ENCODE assay signal across 8 mouse cellular contexts in the genomic region with DNA sequence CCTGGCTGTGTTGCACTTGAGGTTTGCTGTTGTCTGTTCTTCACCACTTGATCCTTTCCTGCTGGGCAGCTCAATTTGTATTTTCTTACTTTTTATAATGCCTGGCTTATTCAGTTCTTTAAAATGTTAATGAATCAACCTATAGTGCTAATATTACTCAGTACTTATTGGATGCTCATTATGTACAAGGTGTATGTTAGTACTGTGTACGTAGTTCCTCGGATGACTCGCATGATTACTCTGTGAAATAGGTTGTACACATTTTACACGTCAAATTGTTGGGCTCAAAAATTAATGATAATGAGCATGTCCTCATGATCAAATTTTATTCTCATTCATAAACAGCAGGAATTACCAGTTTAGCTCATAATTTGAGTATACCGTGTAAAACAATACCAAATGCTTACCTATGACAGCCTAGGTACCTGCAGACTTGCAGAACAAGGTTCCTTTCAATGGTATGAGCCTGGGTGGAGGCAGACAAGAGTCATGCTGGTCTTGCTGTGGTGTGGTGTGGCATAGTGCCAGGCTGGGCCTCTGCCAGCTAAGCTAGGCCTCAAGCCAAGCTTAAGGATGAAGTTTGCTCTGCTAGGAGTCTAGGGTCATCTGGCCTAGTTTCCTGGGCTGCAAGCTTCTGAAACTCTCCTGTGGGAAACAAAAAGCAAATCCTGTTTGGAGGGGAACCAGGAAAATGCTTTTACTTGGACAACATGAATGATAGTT. TPM values are rescaled to one million over a fixed set of nuclear protein-coding genes. Genes with fewer than 3 reads are reported as not detected.
DNase-seq lines count a peak whose midpoint lies in the region; ATAC-seq lines count a peak whose summit lies in the region.
"Had no signal": no experiment of that assay in that cellular context is flagged by ENCODE, and none has a peak within 500 bp of the region (broad histone marks: within the 10 kb centered on the region; RNA-seq: fewer than 3 reads in every experiment).

No protein-coding gene starts in this region.

- no peaks in the 10 kb centered on the region for H3K4me1 ChIP-seq in midbrain, embryonic 16.5 days (ENCODE audit: control insufficient read depth, insufficient read depth, low read length)
- H3K4me1 ChIP-seq in midbrain, embryonic 11.5 days (ENCODE audit: control insufficient read depth, insufficient read depth, low read length) = no peaks in the 10 kb centered on the region

- no peak overlapping the region for H3K9ac ChIP-seq in midbrain, embryonic 16.5 days (ENCODE audit: low read depth, low read length)
- H3K9ac ChIP-seq in midbrain, embryonic 11.5 days (ENCODE audit: low read length) = no peak overlapping the region

- H3K4me3 ChIP-seq in midbrain, embryonic 16.5 days (ENCODE audit: low read depth, low read length) = no peak overlapping the region
- H3K4me3 ChIP-seq in midbrain, embryonic 11.5 days (ENCODE audit: low read depth, low read length) = no peak overlapping the region

- H3K27ac ChIP-seq in midbrain, embryonic 16.5 days (ENCODE audit: low read length) = no peak overlapping the region
- no peak overlapping the region for H3K27ac ChIP-seq in midbrain, embryonic 11.5 days (ENCODE audit: low read depth, low read length)
- H3K27ac ChIP-seq: macrophage had no signal

- H3K9me3 ChIP-seq in midbrain, embryonic 16.5 days (replicated peaks; ENCODE audit: control insufficient read depth, low read length, poor library complexity, severe bottlenecking) = no peaks in the 10 kb centered on the region
- H3K9me3 ChIP-seq in midbrain, embryonic 11.5 days (ENCODE audit: control insufficient read depth, low read length) = no peaks in the 10 kb centered on the region

- H3K4me2 ChIP-seq in midbrain, embryonic 16.5 days (ENCODE audit: low read length) = no peak overlapping the region
- no peak overlapping the region for H3K4me2 ChIP-seq in midbrain, embryonic 11.5 days

- no peak for DNase-seq in midbrain, embryonic 11.5 days (ENCODE audit: low spot score, missing footprints)
- DNase-seq in cerebellum, adult 11-12 months = peak; percentile 61
- peak; percentile 77 for DNase-seq in gastrocnemius, postnatal 25 days
- DNase-seq in kidney, postnatal 36 days = peak; percentile 96
- peak; percentile 89 to 93 for DNase-seq in lung, postnatal 4 days
- peak; percentile 70 for DNase-seq in urinary bladder, postnatal 25 days (ENCODE audit: low spot score)

- no peaks in the 10 kb centered on the region for H3K27me3 ChIP-seq in midbrain, embryonic 16.5 days (ENCODE audit: control insufficient read depth, insufficient read depth, low read depth, low read length)
- H3K27me3 ChIP-seq in midbrain, embryonic 11.5 days (ENCODE audit: control insufficient read depth, insufficient read depth, low read length) = no peaks in the 10 kb centered on the region

- peak; percentile 28; the same call in 1 of the 2 replicates for ATAC-seq in midbrain, embryonic 16.5 days
- no peak for ATAC-seq in midbrain, embryonic 11.5 days (ENCODE audit: low FRiP score)

- 86% methylated on average over 5 of the region's 5 CpGs for WGBS in midbrain, embryonic 16.5 days
- WGBS in midbrain, embryonic 11.5 days = 90% methylated on average over 5 of the region's 5 CpGs

- no peaks in the 10 kb centered on the region for H3K36me3 ChIP-seq in midbrain, embryonic 16.5 days (ENCODE audit: control insufficient read depth, insufficient read depth, low read length)
- H3K36me3 ChIP-seq in midbrain, embryonic 11.5 days (ENCODE audit: control insufficient read depth, insufficient read depth, low read length) = no peaks in the 10 kb centered on the region; the same call in 1 of the 2 replicates

RNA-seq across cellular contexts. Expression of a gene that starts 45.8 kb away (rescaled TPM):
- 1.6 and 1.8 TPM in 2 replicates for polyA plus RNA-seq in midbrain, embryonic 16.5 days (2015; fragmentation: Nextera tagmentation; extraction: Ambion mirVana)
- 5.1 and 6.2 TPM in 2 replicates for polyA plus RNA-seq in midbrain, embryonic 11.5 days (2014; fragmentation: Nextera tagmentation; extraction: Ambion mirVana)
- 10 to 100 TPM; 21.9 to 31.8 TPM for total RNA-seq in gastrocnemius, postnatal 25 days (2021)
